Comparison of ENCODE assay signal across 14 mouse cellular contexts in genomic region chr16:31325966-31326365, GRCm38 (mm10). TPM values are rescaled to one million over a fixed set of nuclear protein-coding genes. Genes with fewer than 3 reads are reported as not detected.
DNase-seq lines count a peak whose midpoint lies in the region; ATAC-seq and TF ChIP-seq lines count a peak whose summit lies in the region.
"Had no signal": no experiment of that assay in that cellular context is flagged by ENCODE, and none has a peak within 500 bp of the region (broad histone marks: within the 10 kb centered on the region; RNA-seq: fewer than 3 reads in every experiment).

No protein-coding gene starts in this region.

- intact Hi-C loops in heart, postnatal 25 days (cut with DNase I), result loop anchor here (2.0 to 5.0 kb wide), 2 partner anchors 34 to 49 kb away; no protein-coding TSS in a partner anchor

- ATAC-seq in embryonic facial prominence, embryonic 15.5 days (ENCODE audit: insufficient number of reproducible peaks, low FRiP score, low TSS enrichment, low read depth), result no peak
- ATAC-seq: hindbrain, embryonic 16.5 days; Patski had no signal

- H3K4me3 ChIP-seq in heart, embryonic 10.5 days, result no peak overlapping the region
- peak overlapping the region; percentile 37 for H3K4me3 ChIP-seq in E14TG2a.4 (replicated peaks; ENCODE audit: low read length)
- H3K4me3 ChIP-seq in embryonic facial prominence, embryonic 15.5 days (replicated peaks), result no peak overlapping the region
- H3K4me3 ChIP-seq: embryonic facial prominence, embryonic 13.5 days; limb, embryonic 12.5 days had no signal

- DNase-seq in heart, adult 18-20 months, result peak; percentile 66 to 69
- DNase-seq in heart, embryonic 10.5 days (ENCODE audit: low spot score), result no peak
- DNase-seq in heart, postnatal 25 days (ENCODE audit: low spot score), result peak; percentile 44
- DNase-seq in left cerebral cortex, adult 11 months (ENCODE audit: low spot score), result no peak
- DNase-seq in thymus, postnatal 4 days, result no peak
- DNase-seq in natural killer cell, adult 2 months (ENCODE audit: low spot score in 2 of 2), result no peak
- DNase-seq: cerebellum, adult 18-20 months; thymus, postnatal 25 days had no signal

- 65% methylated on average over 5 of the region's 5 CpGs for WGBS in heart, embryonic 10.5 days
- 41% methylated on average over 5 of the region's 5 CpGs for WGBS in embryonic facial prominence, embryonic 15.5 days

- no peaks in the 10 kb centered on the region for H3K4me1 ChIP-seq in heart, embryonic 10.5 days
- H3K4me1 ChIP-seq in E14TG2a.4 (replicated peaks; ENCODE audit: low read depth, low read length), result peaks cover 61% of the 10 kb centered on the region
- H3K4me1 ChIP-seq in embryonic facial prominence, embryonic 15.5 days, result peaks cover 12% of the 10 kb centered on the region; the same call in 1 of the 2 replicates

- no peaks in the 10 kb centered on the region for H3K36me3 ChIP-seq in heart, embryonic 10.5 days
- peaks cover 28% of the 10 kb centered on the region for H3K36me3 ChIP-seq in E14TG2a.4 (ENCODE audit: insufficient read depth, low read length)
- no peaks in the 10 kb centered on the region for H3K36me3 ChIP-seq in embryonic facial prominence, embryonic 15.5 days
- H3K36me3 ChIP-seq: embryonic facial prominence, embryonic 13.5 days; limb, embryonic 12.5 days had no signal

- no peak for TF ChIP-seq CTCF in E14TG2a.4 (conservative IDR thresholded peaks at IDR 0.05; ENCODE audit: low read length)

- no peak overlapping the region for H3K9ac ChIP-seq in embryonic facial prominence, embryonic 15.5 days
- H3K9ac ChIP-seq: embryonic facial prominence, embryonic 13.5 days; limb, embryonic 12.5 days had no signal

- no peak overlapping the region for H3K4me2 ChIP-seq in embryonic facial prominence, embryonic 15.5 days (replicated peaks)
- H3K4me2 ChIP-seq: embryonic facial prominence, embryonic 13.5 days; limb, embryonic 12.5 days had no signal

- H3K9me3 ChIP-seq in heart, embryonic 10.5 days, result no peaks in the 10 kb centered on the region
- peaks cover 11% of the 10 kb centered on the region for H3K9me3 ChIP-seq in E14TG2a.4 (ENCODE audit: low read length)
- no peaks in the 10 kb centered on the region for H3K9me3 ChIP-seq in embryonic facial prominence, embryonic 15.5 days (replicated peaks)
- H3K9me3 ChIP-seq: embryonic facial prominence, embryonic 13.5 days; limb, embryonic 12.5 days had no signal

- H3K27ac ChIP-seq in heart, embryonic 10.5 days, result no peak overlapping the region
- 0 out of 2 replicates have a peak overlapping the region, but pooled peaks have one; percentile 49 for H3K27ac ChIP-seq in embryonic facial prominence, embryonic 15.5 days (replicated peaks)
- H3K27ac ChIP-seq: embryonic facial prominence, embryonic 13.5 days; limb, embryonic 12.5 days had no signal

- H3K27me3 ChIP-seq in heart, embryonic 10.5 days (ENCODE audit: insufficient read depth, poor library complexity, severe bottlenecking), result no peaks in the 10 kb centered on the region
- no peaks in the 10 kb centered on the region for H3K27me3 ChIP-seq in E14TG2a.4 (ENCODE audit: insufficient read depth, low read length)
- H3K27me3 ChIP-seq in embryonic facial prominence, embryonic 15.5 days, result no peaks in the 10 kb centered on the region
- H3K27me3 ChIP-seq: embryonic facial prominence, embryonic 13.5 days; limb, embryonic 12.5 days; Patski had no signal

RNA-seq across cellular contexts. Expression of gene Apod, which starts 11.4 kb away (rescaled TPM):
- 1 to 10 TPM; 5.5 to 6.8 TPM for total RNA-seq in heart, adult 18-20 months (2021)
- polyA plus RNA-seq in heart, embryonic 10.5 days (2016; fragmentation: Nextera tagmentation; extraction: Ambion mirVana), result not detected in 2 replicates
- polyA plus RNA-seq in embryonic facial prominence, embryonic 15.5 days (2015; fragmentation: Nextera tagmentation; extraction: Ambion mirVana), result 89.9 and 96.7 TPM in 2 replicates
- 1 to 10 TPM; 2.6 to 2.9 TPM for total RNA-seq in heart, postnatal 25 days (2021)
- polyA plus RNA-seq: Patski had no signal

RNA-seq across cellular contexts. Expression of gene Ppp1r2, which starts 50.9 kb away (rescaled TPM):
- 10 to 100 TPM; 77.5 to 85.2 TPM for total RNA-seq in heart, adult 18-20 months (2021)
- polyA plus RNA-seq in heart, embryonic 10.5 days (2016; fragmentation: Nextera tagmentation; extraction: Ambion mirVana), result 85.0 and 95.4 TPM in 2 replicates
- 90.6 and 92.1 TPM in 2 replicates for polyA plus RNA-seq in embryonic facial prominence, embryonic 15.5 days (2015; fragmentation: Nextera tagmentation; extraction: Ambion mirVana)
- 10 to 100 TPM; 80.7 to 84.4 TPM for total RNA-seq in heart, postnatal 25 days (2021)

Comparison
In these comparisons a context has a peak if more than half of its experiments do, and no peak if none do; other contexts are left out.
1. DNase-seq: peak in heart, adult 18-20 months (2 of 2) and heart, postnatal 25 days (single experiment); none in heart, embryonic 10.5 days (single experiment), left cerebral cortex, adult 11 months (single experiment), thymus, postnatal 4 days (single experiment) and natural killer cell, adult 2 months (0 of 2).